Mouse (Mus musculus): ENCODE results near the gene Mrgprb3. TPM values are rescaled to one million over a fixed set of nuclear protein-coding genes. Genes with fewer than 3 reads are reported as not detected.

Mrgprb3 gene
- polyA plus RNA-seq (2015; fragmentation: Nextera tagmentation; extraction: Ambion mirVana), result not detected in 2 replicates

GRCm38 (mm10) chr7:48643711-48644110 lies at the start of gene Mrgprb3:
Gene Mrgprb3, minus strand, starts transcription at chr7:48643811.
- H3K27me3 ChIP-seq (ENCODE audit: control insufficient read depth, insufficient read depth, low read length), result no peaks in the 10 kb centered on the region
- no peak for DNase-seq (ENCODE audit: low spot score)
- WGBS, result 88% methylated on average over 2 of the region's 2 CpGs
- no peak within 1 kb of the TSS for H3K9ac ChIP-seq (ENCODE audit: low read length)
- TF ChIP-seq CTCF (IDR thresholded peaks at IDR 0.05; ENCODE audit: low read depth) (no peak), EP300 (optimal IDR thresholded peaks at IDR 0.05) (no peak)
- no peak for ATAC-seq (ENCODE audit: low FRiP score, low TSS enrichment)
- H3K27ac ChIP-seq (replicated peaks), result no peak within 1 kb of the TSS
- no peak within 1 kb of the TSS for H3K4me2 ChIP-seq (replicated peaks; ENCODE audit: low read depth)
- no peaks in the 10 kb centered on the region for H3K4me1 ChIP-seq (replicated peaks; ENCODE audit: control insufficient read depth, insufficient read depth)
- H3K9me3 ChIP-seq (ENCODE audit: control insufficient read depth, low read length), result no peaks in the 10 kb centered on the region
- H3K36me3 ChIP-seq (ENCODE audit: control insufficient read depth, insufficient read depth, low read length), result no peaks in the 10 kb centered on the region
- H3K4me3 ChIP-seq (ENCODE audit: low read depth, low read length), result no peak within 1 kb of the TSS

Other genes with a start within 250 kb of the Mrgprb3 start
- 0.08 and 0.18 TPM in 2 replicates for gene Mrgprb1, start 187.5 kb downstream of the Mrgprb3 start, polyA plus RNA-seq (2015; fragmentation: Nextera tagmentation; extraction: Ambion mirVana)
- 0.02 TPM in 1 of 2 replicates, not detected in the other for gene Mrgprx2, start 144.5 kb downstream of the Mrgprb3 start, polyA plus RNA-seq (2015; fragmentation: Nextera tagmentation; extraction: Ambion mirVana)
- gene Mrgprb2, start 85.7 kb downstream of the Mrgprb3 start, polyA plus RNA-seq (2015; fragmentation: Nextera tagmentation; extraction: Ambion mirVana), result 0.13 and 0.33 TPM in 2 replicates
- gene Zdhhc13, start 145.2 kb upstream of the Mrgprb3 start, polyA plus RNA-seq (2015; fragmentation: Nextera tagmentation; extraction: Ambion mirVana), result 33.3 and 34.0 TPM in 2 replicates
- 0.22 and 0.73 TPM in 2 replicates for gene Csrp3, start 204.2 kb upstream of the Mrgprb3 start, polyA plus RNA-seq (2015; fragmentation: Nextera tagmentation; extraction: Ambion mirVana)
- gene E2f8, start 237.8 kb upstream of the Mrgprb3 start, polyA plus RNA-seq (2015; fragmentation: Nextera tagmentation; extraction: Ambion mirVana), result 4.5 and 5.0 TPM in 2 replicates